Mouse (Mus musculus): ENCODE results near the gene Pde6h. TPM values are rescaled to one million over a fixed set of nuclear protein-coding genes. Genes with fewer than 3 reads are reported as not detected.

Gene Pde6h
- 0.30 TPM for polyA plus RNA-seq (2017; shearing (Covaris generic))

GRCm38 (mm10) chr6:136923532-136923931 lies at the start of gene Pde6h:
Pde6h (plus strand) TSS chr6:136923832.

GRCm38 (mm10) chr6:136875670-136876069 lies 48.0 kb upstream of the Pde6h start, which contains the start of gene Mgp:
Mgp (minus strand) TSS chr6:136875823.

GRCm38 (mm10) chr6:136922080-136922479 lies 1.6 kb upstream of the Pde6h start, which contains the start of gene Erp27:
Erp27 (minus strand) TSS chr6:136922180.

GRCm38 (mm10) chr6:136941051-136942021 lies 17.7 kb downstream of the Pde6h start, which contains the start of gene Arhgdib:
Arhgdib (minus strand) TSS chr6:136941899.

Other genes with a start within 250 kb of the Pde6h start
- gene Gucy2c, start 142.1 kb upstream of the Pde6h start, polyA plus RNA-seq (2017; shearing (Covaris generic)), result not detected
- 1.1 TPM for gene Hist4h4, start 119.4 kb upstream of the Pde6h start, polyA plus RNA-seq (2017; shearing (Covaris generic))
- 28.6 TPM for gene H2afj, start 115.6 kb upstream of the Pde6h start, polyA plus RNA-seq (2017; shearing (Covaris generic))
- 3.0 TPM for gene BC049715, start 96.2 kb upstream of the Pde6h start, polyA plus RNA-seq (2017; shearing (Covaris generic))
- 116 TPM for gene Wbp11, start 95.6 kb upstream of the Pde6h start, polyA plus RNA-seq (2017; shearing (Covaris generic))
- gene Smco3, start 88.4 kb upstream of the Pde6h start, polyA plus RNA-seq (2017; shearing (Covaris generic)), result not detected
- 4.0 TPM for gene Art4, start 66.1 kb upstream of the Pde6h start, polyA plus RNA-seq (2017; shearing (Covaris generic))
- gene Mgp, start 48.0 kb upstream of the Pde6h start, polyA plus RNA-seq (2017; shearing (Covaris generic)), result not detected
- gene Erp27, start 1.7 kb upstream of the Pde6h start, polyA plus RNA-seq (2017; shearing (Covaris generic)), result 3.7 TPM
- gene Arhgdib, start 18.1 kb downstream of the Pde6h start, polyA plus RNA-seq (2017; shearing (Covaris generic)), result 2,675 TPM
- gene Rerg, start 246.7 kb downstream of the Pde6h start, polyA plus RNA-seq (2017; shearing (Covaris generic)), result 0.25 TPM